Mouse (Mus musculus) cerebellum, adult 2 months (tissue): Measurements from ENCODE around the gene Lypd5.

Experiments
- CTCF ChIP-seq: fragments of 200-500 bp; IDR thresholded peaks from 2 replicates; pipeline ENCODE4 v1.5.1; 2011; ENCODE audit warnings: low read depth, mild to moderate bottlenecking, control low read depth, low read length, moderate library complexity, borderline replicate concordance; ENCODE audit not compliant: insufficient read depth
- POLR2A ChIP-seq: fragments of 200-500 bp; IDR thresholded peaks from 2 replicates; pipeline ENCODE4 v1.6.1; 2011; ENCODE audit warnings: low read length, control low read depth, borderline replicate concordance; ENCODE audit not compliant: insufficient read depth

GRCm38 (mm10) chr7:24394054-24394453, 45.1 kb downstream of the Lypd5 start:
- TF ChIP-seq CTCF (no peak), POLR2A (no peak)
